Mouse (Mus musculus): Measurements from ENCODE around the gene Btbd7.

DNA sequence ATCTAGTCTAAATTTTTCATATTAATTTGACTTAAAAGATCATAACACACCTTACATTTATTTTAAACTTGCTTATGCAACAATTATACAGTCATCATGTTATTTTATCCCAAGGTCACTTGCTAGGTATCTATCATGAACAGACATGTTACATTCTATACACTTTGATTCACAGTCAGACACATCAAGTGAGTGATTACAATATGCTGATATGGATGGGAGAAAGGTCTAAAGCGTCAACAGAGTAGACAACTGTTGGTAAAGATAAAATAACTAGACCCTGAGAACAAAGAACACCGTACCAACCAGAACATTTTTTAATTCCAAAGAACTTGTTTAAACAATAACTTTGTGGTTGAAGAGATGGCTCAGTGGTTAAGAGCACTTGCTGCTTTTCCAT lies 8.5 kb downstream of the Btbd7 start:
- no peak for TF ChIP-seq CTCF (IDR thresholded peaks at IDR 0.05; ENCODE audit: extremely low read depth, insufficient read length, insufficient replicate concordance, low read depth, low read length)
- TF ChIP-seq POLR2A (IDR thresholded peaks at IDR 0.05; ENCODE audit: low read depth, low read length): no peak
